Mouse (Mus musculus) neural tube, embryonic 11.5 days (tissue): ENCODE measurements at regions not wholly inside any gene's neighbourhood (a gene's known extent, or its start where the extent isn't known, plus 50 kb on each side); places are given as distances from the start of the nearest gene placed in this dataset. TPM values are rescaled to one million over a fixed set of nuclear protein-coding genes. Genes with fewer than 3 reads are reported as not detected.

ENCODE experiments used
- ATAC-seq: fragments of 200-750 bp; cut with Nextera tagmentation; 2 replicates; pipeline ENCODE4 v1.8.0; 2017; ENCODE audit warnings: moderate number of reproducible peaks, mild to moderate bottlenecking, moderate TSS enrichment, moderate library complexity; ENCODE audit not compliant: insufficient read depth, low FRiP score, low TSS enrichment
- DNase-seq: peaks from one replicate; pipeline ENCODE4 v3.0.0-alpha.2; 2015; ENCODE audit warnings: low spot score
- H3K27ac ChIP-seq: fragments of 300-500 bp; sonication (generic); 2 replicates; pipeline ENCODE4 v1.5.1; 2014; ENCODE audit warnings: low read depth, mild to moderate bottlenecking, low read length
- H3K27me3 ChIP-seq: fragments of 300-500 bp; sonication (generic); 2 replicates; pipeline ENCODE4 v1.6.1; 2014; ENCODE audit warnings: mild to moderate bottlenecking, low read length, mixed read lengths; ENCODE audit not compliant: control insufficient read depth, insufficient read depth
- H3K36me3 ChIP-seq: fragments of 300-500 bp; sonication (generic); 2 replicates; pipeline ENCODE4 v1.6.1; 2014; ENCODE audit warnings: mild to moderate bottlenecking, low read length, moderate library complexity, mixed read lengths; ENCODE audit not compliant: control insufficient read depth, insufficient read depth
- H3K4me1 ChIP-seq: fragments of 300-500 bp; sonication (generic); 2 replicates; pipeline ENCODE4 v1.6.1; 2014; ENCODE audit warnings: low read length, mixed read lengths; ENCODE audit not compliant: control insufficient read depth, insufficient read depth
- H3K4me2 ChIP-seq: fragments of 300-500 bp; sonication (generic); 2 replicates; pipeline ENCODE4 v1.6.1; 2014; ENCODE audit warnings: low read depth, mild to moderate bottlenecking, moderate library complexity
- H3K4me3 ChIP-seq: fragments of 300-500 bp; sonication (generic); 2 replicates; pipeline ENCODE4 v1.5.1; 2014; ENCODE audit warnings: low read depth, low read length
- H3K9ac ChIP-seq: fragments of 300-500 bp; sonication (generic); 2 replicates; pipeline ENCODE4 v1.6.1; 2014; ENCODE audit warnings: mild to moderate bottlenecking, low read length
- H3K9me3 ChIP-seq: fragments of 300-500 bp; sonication (generic); 2 replicates; pipeline ENCODE4 v1.6.1; 2016; ENCODE audit warnings: low read length; ENCODE audit not compliant: control insufficient read depth
- WGBS: fragments of 180-500 bp; shearing (Covaris S2); extraction: QIAGEN DNeasy Blood & Tissue Kit; methylation state at CpG from one replicate; pipeline ENCODE4 v1.1.7; 2014; 5-methylcytosine and 5-hydroxymethylcytosine counted together
- microRNA-seq: library from miRNA; unstranded; fragments of <30 nt; microRNA quantifications from one replicate; pipeline ENCODE4, GENCODE M21; 2016

DNA sequence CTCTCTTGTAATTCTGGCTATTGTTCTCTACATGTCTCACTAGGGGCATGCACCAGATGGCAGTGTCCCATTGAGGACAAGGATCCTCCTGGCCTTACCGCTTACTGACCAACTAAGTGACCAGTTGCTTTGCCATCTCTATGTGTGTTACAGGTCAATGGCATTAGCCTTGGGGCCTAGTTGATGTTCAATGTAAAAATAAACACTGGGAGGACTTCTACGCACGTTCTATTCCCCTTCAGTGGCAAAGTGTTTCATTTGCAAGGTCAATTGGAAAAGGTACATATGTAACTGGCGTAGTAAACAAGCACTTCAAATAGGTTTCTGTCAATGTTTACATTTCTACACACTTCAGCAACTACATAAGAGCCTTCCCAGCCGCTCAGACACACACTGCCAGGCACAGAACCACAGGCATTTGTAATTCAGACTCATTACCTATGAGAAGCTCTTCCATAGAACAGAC is 527.8 kb downstream of the Ppargc1a start:
- Histone ChIP-seq H3K9ac (no peak overlapping the region), H3K4me1 (no peaks in the 10 kb centered on the region), H3K9me3 (no peaks in the 10 kb centered on the region), H3K27me3 (no peaks in the 10 kb centered on the region), H3K27ac (no peak overlapping the region), H3K4me3 (no peak overlapping the region), H3K36me3 (no peaks in the 10 kb centered on the region), H3K4me2 (no peak overlapping the region)
- WGBS = 77% methylated on average over 5 of the region's 5 CpGs
- no peak for ATAC-seq
- DNase-seq = no peak

- Histone ChIP-seq H3K9ac (no peak overlapping the region), H3K4me1 (no peaks in the 10 kb centered on the region), H3K36me3 (no peaks in the 10 kb centered on the region), H3K27me3 (no peaks in the 10 kb centered on the region), H3K9me3 (no peaks in the 10 kb centered on the region), H3K4me2 (no peak overlapping the region), H3K4me3 (no peak overlapping the region), H3K27ac (no peak overlapping the region)
- ATAC-seq (no peak), DNase-seq (no peak)
- 85% methylated on average over 2 of the region's 2 CpGs for WGBS
Measured at GRCm38 (mm10) chr5:51036450-51036990, 531.0 kb downstream of the Ppargc1a start.

- H3K27me3 ChIP-seq = no peaks in the 10 kb centered on the region
- ATAC-seq = no peak; the same call in 1 of the 2 replicates
- H3K4me3 ChIP-seq = no peak overlapping the region
- H3K36me3 ChIP-seq = no peaks in the 10 kb centered on the region
- no peak overlapping the region for H3K9ac ChIP-seq
- no peaks in the 10 kb centered on the region for H3K9me3 ChIP-seq
- 84% methylated on average over 4 of the region's 4 CpGs for WGBS
- no peak for DNase-seq
- no peak overlapping the region for H3K4me2 ChIP-seq
- no peak overlapping the region for H3K27ac ChIP-seq
- no peaks in the 10 kb centered on the region for H3K4me1 ChIP-seq
Measured at GRCm38 (mm10) chr5:51028966-51029365, 538.6 kb downstream of the Ppargc1a start.

- Histone ChIP-seq H3K4me1 (no peaks in the 10 kb centered on the region), H3K36me3 (no peaks in the 10 kb centered on the region), H3K27me3 (no peaks in the 10 kb centered on the region), H3K9me3 (no peaks in the 10 kb centered on the region), H3K4me3 (no peak overlapping the region), H3K9ac (no peak overlapping the region), H3K27ac (no peak overlapping the region), H3K4me2 (no peak overlapping the region)
- no peak for DNase-seq
- ATAC-seq = no peak
- WGBS = 90% methylated on average over 2 of the region's 2 CpGs
Measured at GRCm38 (mm10) chr5:50990822-50991537, 576.5 kb downstream of the Ppargc1a start.

Small RNA genes lying in the stretch of these regions (microRNA-seq; reads per million reads assigned to microRNA genes)
- gene Gm44377 = not detected
